Mouse (Mus musculus): ENCODE results near the gene Popdc2. TPM values are rescaled to one million over a fixed set of nuclear protein-coding genes. Genes with fewer than 3 reads are reported as not detected.

The Popdc2 gene
- polyA plus RNA-seq, 1 experiment = 6.5 TPM

DNA sequence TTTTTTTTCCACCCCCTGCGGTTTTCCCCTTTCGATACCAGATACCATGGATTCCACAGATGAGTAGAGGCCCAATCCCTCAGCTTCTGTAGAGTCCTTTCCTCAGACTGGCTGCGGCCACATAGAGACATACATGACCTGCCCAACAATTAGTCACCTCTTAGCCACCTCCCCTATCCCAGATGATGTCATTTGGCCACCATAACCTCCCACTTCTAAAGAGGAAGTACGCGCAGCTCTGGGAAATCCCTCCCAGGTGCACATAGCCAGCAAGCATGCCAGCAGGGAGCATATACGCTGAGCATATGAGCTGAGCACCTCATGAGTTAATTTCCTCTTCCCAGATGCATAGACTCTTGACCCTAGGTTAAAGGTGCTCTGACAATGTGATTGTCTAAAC lies 44.7 kb downstream of the Popdc2 start:
- no peak for TF ChIP-seq CTCF (IDR thresholded peaks at IDR 0.05; ENCODE audit: extremely low read depth, insufficient read length, insufficient replicate concordance, low read depth, low read length)
- no peak for TF ChIP-seq POLR2A (IDR thresholded peaks at IDR 0.05; ENCODE audit: low read depth, low read length)
- Histone ChIP-seq H3K27me3 (ENCODE audit: control insufficient read depth, insufficient read depth, low read length) (no peaks in the 10 kb centered on the region), H3K4me3 (ENCODE audit: low read depth, low read length) (no peak overlapping the region), H3K36me3 (ENCODE audit: control insufficient read depth, insufficient read depth, low read length) (no peaks in the 10 kb centered on the region), H3K4me1 (ENCODE audit: control insufficient read depth, insufficient read depth, insufficient read length, low read length) (peaks cover 7% of the 10 kb centered on the region), H3K27ac (ENCODE audit: insufficient read depth, low read depth, low read length) (no peak overlapping the region)
- 56% methylated on average over 6 of the region's 6 CpGs for WGBS

DNA sequence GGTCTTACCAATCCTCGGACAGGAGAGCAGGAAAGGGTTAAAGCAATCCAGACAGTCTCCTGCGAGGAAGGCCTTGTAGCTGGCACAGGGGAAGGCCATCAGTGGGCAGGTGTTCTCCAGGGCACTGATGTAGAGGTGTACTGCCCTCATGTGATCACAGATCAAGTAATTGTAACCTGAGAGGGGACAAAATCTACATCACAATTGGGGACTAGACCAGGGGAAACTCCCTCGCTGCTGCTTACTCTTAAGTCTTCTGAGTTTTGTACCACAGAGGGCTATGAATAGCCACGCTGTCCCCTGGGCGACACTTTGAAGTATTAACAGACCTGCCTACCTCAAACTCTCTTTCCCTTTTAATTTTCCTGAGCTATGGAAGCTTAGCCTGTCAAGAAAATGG lies 45.6 kb downstream of the Popdc2 start:
- Histone ChIP-seq H3K27me3 (ENCODE audit: control insufficient read depth, insufficient read depth, low read length) (no peaks in the 10 kb centered on the region), H3K4me3 (ENCODE audit: low read depth, low read length) (no peak overlapping the region)
- 56% methylated on average over 5 of the region's 5 CpGs for WGBS

DNA sequence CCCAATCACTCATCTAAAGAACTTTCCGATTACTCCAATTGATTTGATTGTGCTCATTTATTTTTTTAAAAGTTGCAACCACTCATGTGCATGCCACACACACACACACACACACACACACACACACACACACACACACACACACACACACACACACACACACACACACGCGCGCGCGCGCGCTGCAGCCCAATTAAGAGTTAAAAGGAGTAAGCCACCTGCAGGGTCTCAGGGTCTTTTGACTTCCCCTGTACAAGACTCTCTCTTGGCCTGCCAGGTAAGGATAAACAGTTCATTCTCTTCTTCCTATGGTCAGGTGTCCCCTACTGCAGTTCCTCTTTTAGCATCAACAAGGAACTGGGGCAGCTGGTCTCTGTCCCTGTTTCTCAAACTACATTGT lies 46.4 kb downstream of the Popdc2 start:
- Histone ChIP-seq H3K4me3 (ENCODE audit: low read depth, low read length) (no peak overlapping the region), H3K27me3 (ENCODE audit: control insufficient read depth, insufficient read depth, low read length) (no peaks in the 10 kb centered on the region), H3K27ac (ENCODE audit: insufficient read depth, low read depth, low read length) (no peak overlapping the region), H3K4me1 (ENCODE audit: control insufficient read depth, insufficient read depth, insufficient read length, low read length) (peaks cover 7% of the 10 kb centered on the region), H3K36me3 (ENCODE audit: control insufficient read depth, insufficient read depth, low read length) (no peaks in the 10 kb centered on the region)
- TF ChIP-seq POLR2A (IDR thresholded peaks at IDR 0.05; ENCODE audit: low read depth, low read length) = no peak
- TF ChIP-seq CTCF (IDR thresholded peaks at IDR 0.05; ENCODE audit: extremely low read depth, insufficient read length, insufficient replicate concordance, low read depth, low read length) = no peak
- WGBS = 98% methylated on average over 8 of the region's 8 CpGs

More for the DNA sequence above, 45.6 kb downstream of the Popdc2 start:
- no peaks in the 10 kb centered on the region for H3K36me3 ChIP-seq (ENCODE audit: control insufficient read depth, insufficient read depth, low read length)
- no peak for TF ChIP-seq CTCF (IDR thresholded peaks at IDR 0.05; ENCODE audit: extremely low read depth, insufficient read length, insufficient replicate concordance, low read depth, low read length)
- no peak for TF ChIP-seq POLR2A (IDR thresholded peaks at IDR 0.05; ENCODE audit: low read depth, low read length)
- H3K27ac ChIP-seq (ENCODE audit: insufficient read depth, low read depth, low read length) = no peak overlapping the region
- peaks cover 7% of the 10 kb centered on the region for H3K4me1 ChIP-seq (ENCODE audit: control insufficient read depth, insufficient read depth, insufficient read length, low read length)

DNA sequence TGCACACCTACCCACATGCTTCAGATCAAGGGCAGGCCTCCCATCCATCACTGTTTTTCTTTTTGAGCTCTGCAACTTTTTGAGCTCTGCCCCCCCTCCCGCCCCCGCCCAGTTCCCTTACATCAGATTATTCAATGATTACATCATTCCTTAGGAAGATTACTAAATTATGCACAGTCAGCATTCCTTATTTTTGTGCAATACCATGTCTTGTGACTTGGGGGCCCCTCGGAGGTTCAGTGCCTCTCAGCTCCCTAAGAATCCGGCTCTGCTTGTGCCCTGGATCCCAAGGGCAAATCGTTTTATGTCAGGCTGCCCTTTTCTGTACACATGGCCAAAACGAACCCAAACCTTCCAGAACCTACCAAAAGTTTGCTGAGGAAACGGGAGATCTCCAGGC lies 52.9 kb downstream of the Popdc2 start:
- Histone ChIP-seq H3K27me3 (ENCODE audit: control insufficient read depth, insufficient read depth, low read length) (no peaks in the 10 kb centered on the region), H3K4me1 (ENCODE audit: control insufficient read depth, insufficient read depth, insufficient read length, low read length) (no peaks in the 10 kb centered on the region), H3K36me3 (ENCODE audit: control insufficient read depth, insufficient read depth, low read length) (no peaks in the 10 kb centered on the region), H3K4me3 (ENCODE audit: low read depth, low read length) (no peak overlapping the region), H3K27ac (ENCODE audit: insufficient read depth, low read depth, low read length) (no peak overlapping the region)
- 58% methylated on average over 7 of the region's 7 CpGs for WGBS
- TF ChIP-seq CTCF (IDR thresholded peaks at IDR 0.05; ENCODE audit: extremely low read depth, insufficient read length, insufficient replicate concordance, low read depth, low read length) = no peak
- no peak for TF ChIP-seq POLR2A (IDR thresholded peaks at IDR 0.05; ENCODE audit: low read depth, low read length)

DNA sequence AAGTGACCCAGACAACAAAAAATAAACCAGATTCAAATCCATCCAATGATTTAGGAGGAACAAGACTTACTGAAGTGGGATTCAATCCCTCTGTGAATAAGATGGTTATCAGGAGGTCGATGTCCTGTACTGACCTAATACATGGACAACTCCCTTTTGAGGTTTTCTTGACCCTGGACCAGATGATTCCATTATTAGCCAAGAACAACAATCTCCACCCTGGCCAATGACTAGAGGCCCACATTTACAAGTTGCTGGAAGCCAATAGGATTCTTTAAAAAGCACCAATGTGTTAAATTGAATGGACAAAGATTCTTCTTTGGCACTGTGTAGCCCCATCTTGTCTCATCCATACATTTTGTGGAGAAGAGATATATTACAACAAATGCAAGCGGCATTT lies 63.4 kb downstream of the Popdc2 start:
- Histone ChIP-seq H3K4me1 (ENCODE audit: control insufficient read depth, insufficient read depth, insufficient read length, low read length) (no peaks in the 10 kb centered on the region), H3K36me3 (ENCODE audit: control insufficient read depth, insufficient read depth, low read length) (no peaks in the 10 kb centered on the region), H3K4me3 (ENCODE audit: low read depth, low read length) (no peak overlapping the region), H3K27ac (ENCODE audit: insufficient read depth, low read depth, low read length) (no peak overlapping the region), H3K27me3 (ENCODE audit: control insufficient read depth, insufficient read depth, low read length) (no peaks in the 10 kb centered on the region)
- no peak for TF ChIP-seq POLR2A (IDR thresholded peaks at IDR 0.05; ENCODE audit: low read depth, low read length)
- no peak for TF ChIP-seq CTCF (IDR thresholded peaks at IDR 0.05; ENCODE audit: extremely low read depth, insufficient read length, insufficient replicate concordance, low read depth, low read length)
- 83% methylated on average over 2 of the region's 2 CpGs for WGBS

DNA sequence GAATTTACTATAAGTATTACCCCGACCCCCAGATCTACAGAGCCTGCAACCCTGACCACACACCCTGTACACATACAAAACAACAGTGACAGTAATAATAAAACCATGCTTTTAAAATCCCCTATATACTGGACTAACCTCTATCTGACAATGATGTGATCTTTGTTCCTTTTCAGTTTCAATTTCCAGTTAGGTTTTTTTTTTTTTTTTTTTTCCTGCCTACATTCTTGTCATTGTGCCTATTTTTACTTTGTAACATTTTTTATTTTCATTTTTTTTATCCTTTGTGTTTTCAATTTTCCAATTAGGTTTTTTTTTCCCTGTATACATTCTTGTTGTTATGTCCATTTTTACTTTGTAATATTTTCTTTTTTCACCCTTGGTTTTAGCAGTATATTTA lies 63.8 kb downstream of the Popdc2 start:
- 52% methylated on average over 1 of the region's 1 CpGs for WGBS

More for the DNA sequence above, 63.8 kb downstream of the Popdc2 start:
- no peak overlapping the region for H3K27ac ChIP-seq (ENCODE audit: insufficient read depth, low read depth, low read length)
- H3K4me1 ChIP-seq (ENCODE audit: control insufficient read depth, insufficient read depth, insufficient read length, low read length) = no peaks in the 10 kb centered on the region
- no peaks in the 10 kb centered on the region for H3K27me3 ChIP-seq (ENCODE audit: control insufficient read depth, insufficient read depth, low read length)
- no peak overlapping the region for H3K4me3 ChIP-seq (ENCODE audit: low read depth, low read length)
- H3K36me3 ChIP-seq (ENCODE audit: control insufficient read depth, insufficient read depth, low read length) = no peaks in the 10 kb centered on the region
- no peak for TF ChIP-seq CTCF (IDR thresholded peaks at IDR 0.05; ENCODE audit: extremely low read depth, insufficient read length, insufficient replicate concordance, low read depth, low read length)
- TF ChIP-seq POLR2A (IDR thresholded peaks at IDR 0.05; ENCODE audit: low read depth, low read length) = no peak

Other genes starting within 250 kb of the Popdc2 start
- 25.5 and 72.6 TPM in 2 replicates for gene Nr1i2, start 67.4 kb upstream of the Popdc2 start, polyA plus RNA-seq (2012; rRNA removed)
- gene Maats1, start 20.1 kb upstream of the Popdc2 start, polyA plus RNA-seq (2012; rRNA removed) = 0.05 and 0.16 TPM in 2 replicates
- gene Cox17, start 15.2 kb upstream of the Popdc2 start, polyA plus RNA-seq (2012; rRNA removed) = 31.6 and 76.2 TPM in 2 replicates
- not detected in 2 replicates for gene Gm21987, start 15.2 kb upstream of the Popdc2 start, polyA plus RNA-seq (2012; rRNA removed)
- gene Pla1a, start 70.9 kb downstream of the Popdc2 start, polyA plus RNA-seq (2012; rRNA removed) = 0.67 and 0.86 TPM in 2 replicates
- 11.8 and 20.2 TPM in 2 replicates for gene Adprh, start 90.5 kb downstream of the Popdc2 start, polyA plus RNA-seq (2012; rRNA removed)
- gene Cd80, start 93.4 kb downstream of the Popdc2 start, polyA plus RNA-seq (2012; rRNA removed) = 0.23 and 0.33 TPM in 2 replicates
- gene Timmdc1, start 160.5 kb downstream of the Popdc2 start, polyA plus RNA-seq (2012; rRNA removed) = 14.0 and 24.4 TPM in 2 replicates
- gene Poglut1, start 188.0 kb downstream of the Popdc2 start, polyA plus RNA-seq (2012; rRNA removed) = 2.7 and 6.5 TPM in 2 replicates
- gene Tmem39a, start 196.5 kb downstream of the Popdc2 start, polyA plus RNA-seq (2012; rRNA removed) = 20.5 and 29.2 TPM in 2 replicates